Comparison of ENCODE assay signal across 10 mouse cellular contexts in the genomic region with DNA sequence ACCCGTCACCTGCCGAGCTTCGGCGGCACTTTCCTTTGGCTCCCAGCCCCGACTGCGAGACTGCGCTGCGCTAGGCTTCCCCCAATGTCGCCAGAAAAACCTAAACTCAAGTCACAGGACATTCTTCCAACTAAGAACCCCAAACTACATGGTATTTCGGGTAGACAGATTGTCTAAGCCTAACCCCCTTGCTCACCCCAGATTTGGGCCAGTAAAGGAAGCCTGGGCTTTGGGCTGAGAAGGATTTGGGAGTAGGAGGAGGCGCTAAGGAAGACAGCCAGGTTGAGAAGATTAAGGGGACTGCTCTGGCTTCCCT. TPM values are rescaled to one million over a fixed set of nuclear protein-coding genes. Genes with fewer than 3 reads are reported as not detected.
DNase-seq lines count a peak whose midpoint lies in the region; ATAC-seq and TF ChIP-seq lines count a peak whose summit lies in the region.
"Had no signal": no experiment of that assay in that cellular context is flagged by ENCODE, and none has a peak within 500 bp of the region (broad histone marks: within the 10 kb centered on the region; RNA-seq: fewer than 3 reads in every experiment).

No protein-coding gene starts in this region.

- H3K27me3 ChIP-seq in liver, adult 2 months (ENCODE audit: control insufficient read depth, insufficient read depth, low read length), result no peaks in the 10 kb centered on the region
- H3K27me3 ChIP-seq in forebrain, postnatal 0 days (ENCODE audit: insufficient read depth, low read length), result peaks cover 51% of the 10 kb centered on the region
- peaks cover 76% of the 10 kb centered on the region for H3K27me3 ChIP-seq in limb, embryonic 12.5 days
- H3K27me3 ChIP-seq in small intestine, adult 2 months (ENCODE audit: control insufficient read depth, insufficient read depth, low read length), result no peaks in the 10 kb centered on the region
- H3K27me3 ChIP-seq: Patski had no signal

- H3K4me2 ChIP-seq in forebrain, postnatal 0 days (ENCODE audit: low read depth), result peak overlapping the region; percentile 55
- H3K4me2 ChIP-seq in limb, embryonic 12.5 days, result peak overlapping the region; percentile 96

- no peak for ATAC-seq in forebrain, postnatal 0 days
- ATAC-seq in limb, embryonic 12.5 days (ENCODE audit: insufficient number of reproducible peaks, insufficient read depth, low FRiP score, low TSS enrichment, low read depth), result no peak
- ATAC-seq: Patski had no signal

- H3K4me3 ChIP-seq in liver, adult 2 months (ENCODE audit: insufficient read depth, low read depth, low read length), result peak overlapping the region; percentile 24; the same call in 1 of the 2 replicates
- no peak overlapping the region for H3K4me3 ChIP-seq in forebrain, postnatal 0 days (ENCODE audit: low read depth, low read length)
- peak overlapping the region; percentile 55; the same call in 1 of the 2 replicates for H3K4me3 ChIP-seq in limb, embryonic 12.5 days (replicated peaks)
- H3K4me3 ChIP-seq in small intestine, adult 2 months (ENCODE audit: low read depth, low read length), result peak overlapping the region; percentile 70

- TF ChIP-seq POLR2A in liver, adult 2 months (IDR thresholded peaks at IDR 0.05; ENCODE audit: extremely low read depth, insufficient read depth, low read length), result no peak
- TF ChIP-seq POLR2A in small intestine, adult 2 months (IDR thresholded peaks at IDR 0.05; ENCODE audit: low read depth, low read length), result no peak

- no peaks in the 10 kb centered on the region for H3K9me3 ChIP-seq in forebrain, postnatal 0 days (ENCODE audit: low read length)
- no peaks in the 10 kb centered on the region for H3K9me3 ChIP-seq in limb, embryonic 12.5 days

- WGBS in liver, adult 2 months, result 9% methylated on average over 11 of the region's 11 CpGs
- 9% methylated on average over 11 of the region's 11 CpGs for WGBS in forebrain, postnatal 0 days
- 4% methylated on average over 11 of the region's 11 CpGs for WGBS in limb, embryonic 12.5 days
- 10% methylated on average over 11 of the region's 11 CpGs for WGBS in small intestine, adult 2 months

- no peaks in the 10 kb centered on the region for H3K36me3 ChIP-seq in liver, adult 2 months (ENCODE audit: control insufficient read depth, insufficient read depth, low read length)
- H3K36me3 ChIP-seq in forebrain, postnatal 0 days (ENCODE audit: insufficient read depth), result no peaks in the 10 kb centered on the region
- H3K36me3 ChIP-seq in limb, embryonic 12.5 days, result no peaks in the 10 kb centered on the region
- H3K36me3 ChIP-seq in small intestine, adult 2 months (ENCODE audit: control insufficient read depth, insufficient read depth, low read length), result no peaks in the 10 kb centered on the region

- TF ChIP-seq CTCF in liver, adult 2 months (IDR thresholded peaks at IDR 0.05; ENCODE audit: low read depth, low read length), result no peak
- no peak for TF ChIP-seq CTCF in forebrain, postnatal 0 days (IDR thresholded peaks at IDR 0.05; ENCODE audit: low read depth)
- no peak for TF ChIP-seq CTCF in small intestine, adult 2 months (IDR thresholded peaks at IDR 0.05; ENCODE audit: extremely low read depth, insufficient read length, insufficient replicate concordance, low read depth, low read length)

- peaks cover 19% of the 10 kb centered on the region for H3K4me1 ChIP-seq in liver, adult 2 months (ENCODE audit: control insufficient read depth, insufficient read depth, low read length)
- no peaks in the 10 kb centered on the region for H3K4me1 ChIP-seq in forebrain, postnatal 0 days (ENCODE audit: insufficient read depth)
- H3K4me1 ChIP-seq in limb, embryonic 12.5 days (replicated peaks), result peaks cover 47% of the 10 kb centered on the region
- peaks cover 17% of the 10 kb centered on the region for H3K4me1 ChIP-seq in small intestine, adult 2 months (ENCODE audit: control insufficient read depth, insufficient read depth, insufficient read length, low read length)

- peak overlapping the region; percentile 26 for H3K9ac ChIP-seq in liver, adult 2 months (ENCODE audit: low read depth, low read length)
- H3K9ac ChIP-seq in forebrain, postnatal 0 days, result no peak overlapping the region
- H3K9ac ChIP-seq in limb, embryonic 12.5 days (replicated peaks), result no peak overlapping the region

- no peak for DNase-seq in liver, adult 2 months (ENCODE audit: extremely low read depth, low read depth, low spot score)
- no peak for DNase-seq in liver
- no peak for DNase-seq in forebrain, postnatal 0 days
- no peak for DNase-seq in Muller cell, postnatal 12 days (ENCODE audit: inconsistent ontology term)
- no peak for DNase-seq in B cell, adult 2 months

- no peaks in the 10 kb centered on the region for H3K79me2 ChIP-seq in liver, adult 2 months (ENCODE audit: control insufficient read depth, insufficient read depth, low read length)

- H3K27ac ChIP-seq in liver, adult 2 months (replicated peaks; ENCODE audit: insufficient read depth, low read depth, low read length), result peak overlapping the region; percentile 53
- H3K27ac ChIP-seq in forebrain, postnatal 0 days (ENCODE audit: low read depth, low read length), result no peak overlapping the region
- H3K27ac ChIP-seq in limb, embryonic 12.5 days, result no peak overlapping the region
- H3K27ac ChIP-seq in small intestine, adult 2 months (ENCODE audit: insufficient read depth, low read depth, low read length), result peak overlapping the region; percentile 66

RNA-seq across cellular contexts. Expression of gene Tcea3, which starts 1.8 kb away (rescaled TPM):
- 34.8 and 39.3 TPM in 2 replicates for total RNA-seq in liver, adult 2 months (2014; rRNA removed)
- 20.1 and 28.9 TPM in 2 replicates for polyA plus RNA-seq in liver, adult 2 months (2012; rRNA removed)
- 0.31 and 0.48 TPM in 2 replicates for total RNA-seq in forebrain, postnatal 0 days (2014; rRNA removed)
- 1.6 and 1.9 TPM in 2 replicates for polyA plus RNA-seq in forebrain, postnatal 0 days (2015; fragmentation: Nextera tagmentation; extraction: Ambion mirVana)
- 5.0 and 5.2 TPM in 2 replicates for polyA plus RNA-seq in limb, embryonic 12.5 days (2016; fragmentation: Nextera tagmentation; extraction: Ambion mirVana)
- 7.8 and 14.8 TPM in 2 replicates for polyA plus RNA-seq in small intestine, adult 2 months (2012; rRNA removed)
- polyA plus RNA-seq: erythroblast, embryonic 14.5 days had no signal

RNA-seq across cellular contexts. Expression of gene Zfp46, which starts 35.2 kb away (rescaled TPM):
- total RNA-seq in liver, adult 2 months (2014; rRNA removed), result 2.6 TPM in 2 replicates
- 2.9 and 3.1 TPM in 2 replicates for polyA plus RNA-seq in liver, adult 2 months (2012; rRNA removed)
- 72.6 and 73.1 TPM in 2 replicates for total RNA-seq in forebrain, postnatal 0 days (2014; rRNA removed)
- 23.6 and 31.0 TPM in 2 replicates for polyA plus RNA-seq in forebrain, postnatal 0 days (2015; fragmentation: Nextera tagmentation; extraction: Ambion mirVana)
- 25.4 and 25.6 TPM in 2 replicates for polyA plus RNA-seq in limb, embryonic 12.5 days (2016; fragmentation: Nextera tagmentation; extraction: Ambion mirVana)
- polyA plus RNA-seq in small intestine, adult 2 months (2012; rRNA removed), result 4.0 and 9.4 TPM in 2 replicates

RNA-seq across cellular contexts. Expression of gene Asap3, which starts 43.1 kb away (rescaled TPM):
- total RNA-seq in liver, adult 2 months (2014; rRNA removed), result 3.3 and 5.6 TPM in 2 replicates
- polyA plus RNA-seq in liver, adult 2 months (2012; rRNA removed), result 5.2 and 5.8 TPM in 2 replicates
- 3.5 and 3.8 TPM in 2 replicates for total RNA-seq in forebrain, postnatal 0 days (2014; rRNA removed)
- 2.0 and 2.5 TPM in 2 replicates for polyA plus RNA-seq in forebrain, postnatal 0 days (2015; fragmentation: Nextera tagmentation; extraction: Ambion mirVana)
- 9.9 and 11.3 TPM in 2 replicates for polyA plus RNA-seq in limb, embryonic 12.5 days (2016; fragmentation: Nextera tagmentation; extraction: Ambion mirVana)
- polyA plus RNA-seq in small intestine, adult 2 months (2012; rRNA removed), result 1.3 and 2.0 TPM in 2 replicates
- total RNA-seq: monocyte, adult 5-6 weeks had no signal

Comparison
In these comparisons a context has a peak if more than half of its experiments do, and no peak if none do; other contexts are left out.
1. H3K27ac ChIP-seq: peak in liver, adult 2 months (single experiment) and small intestine, adult 2 months (single experiment); none in forebrain, postnatal 0 days (single experiment) and limb, embryonic 12.5 days (single experiment).